Mouse (Mus musculus) B cell, adult 2 months (primary cell): Measurements from ENCODE around the gene Rem1.
"Not testable (repeated sequence)": the region's sequence is repeated elsewhere in the genome, so short reads cannot be mapped to it uniquely, and the experiment has no call there.

Experiments used
- DNase-seq, 2 experiments: peaks; one replicate each; pipeline ENCODE4 v3.0.0; 2022

Rem1 gene

DNA sequence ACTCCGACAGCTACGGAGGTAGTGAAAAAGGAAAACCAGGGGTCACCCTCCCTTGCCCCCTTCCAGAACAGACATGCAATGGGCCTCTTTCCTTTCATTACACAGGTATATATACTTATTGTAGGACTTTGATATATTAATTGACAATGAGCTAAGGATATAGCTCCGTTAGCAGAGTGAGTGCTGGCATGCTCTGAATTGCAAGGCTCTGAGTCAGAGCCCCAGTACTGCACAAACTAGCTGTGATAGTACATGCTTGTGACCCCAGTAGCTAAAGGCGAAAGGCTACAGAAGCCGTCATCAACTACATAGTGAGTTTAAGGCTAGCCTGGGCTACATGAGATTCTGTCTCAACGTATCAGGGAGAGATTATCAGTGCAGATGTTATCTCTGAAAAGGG is 3.2 kb downstream of the Rem1 start:
- no peak for DNase-seq

DNA sequence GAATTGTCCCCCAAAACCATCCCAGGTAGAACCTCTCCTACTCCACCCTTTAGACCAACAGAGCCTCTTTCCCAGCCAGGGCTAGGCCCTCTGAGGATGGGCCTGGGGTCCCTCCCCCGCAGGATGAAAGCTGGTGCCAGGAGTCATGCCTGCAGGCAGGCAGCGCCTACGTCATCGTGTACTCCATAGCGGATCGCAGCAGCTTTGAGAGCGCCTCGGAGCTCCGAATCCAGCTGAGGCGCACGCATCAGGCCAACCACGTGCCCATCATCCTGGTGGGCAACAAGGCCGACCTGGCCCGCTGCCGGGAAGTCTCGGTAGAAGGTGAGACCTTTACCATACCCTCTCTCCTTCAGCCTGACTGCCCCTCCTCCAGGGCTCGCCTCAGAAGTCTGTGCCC is 6.6 kb downstream of the Rem1 start:
- DNase-seq, result no peak

DNA sequence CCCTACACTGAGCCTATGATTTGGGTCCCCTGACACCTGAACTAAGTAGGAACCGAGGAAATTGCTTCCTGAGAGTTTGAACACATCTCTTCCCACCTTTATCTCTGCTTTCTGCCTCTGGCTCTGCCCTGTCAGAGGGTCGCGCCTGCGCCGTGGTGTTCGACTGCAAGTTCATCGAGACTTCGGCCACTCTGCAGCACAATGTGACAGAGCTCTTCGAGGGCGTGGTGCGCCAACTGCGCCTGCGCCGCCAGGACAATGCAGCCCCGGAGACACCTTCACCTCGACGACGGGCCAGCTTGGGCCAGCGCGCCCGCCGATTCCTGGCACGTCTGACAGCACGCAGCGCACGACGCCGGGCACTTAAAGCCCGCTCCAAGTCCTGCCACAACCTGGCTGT is 7.6 kb downstream of the Rem1 start:
- no peak for DNase-seq

DNA sequence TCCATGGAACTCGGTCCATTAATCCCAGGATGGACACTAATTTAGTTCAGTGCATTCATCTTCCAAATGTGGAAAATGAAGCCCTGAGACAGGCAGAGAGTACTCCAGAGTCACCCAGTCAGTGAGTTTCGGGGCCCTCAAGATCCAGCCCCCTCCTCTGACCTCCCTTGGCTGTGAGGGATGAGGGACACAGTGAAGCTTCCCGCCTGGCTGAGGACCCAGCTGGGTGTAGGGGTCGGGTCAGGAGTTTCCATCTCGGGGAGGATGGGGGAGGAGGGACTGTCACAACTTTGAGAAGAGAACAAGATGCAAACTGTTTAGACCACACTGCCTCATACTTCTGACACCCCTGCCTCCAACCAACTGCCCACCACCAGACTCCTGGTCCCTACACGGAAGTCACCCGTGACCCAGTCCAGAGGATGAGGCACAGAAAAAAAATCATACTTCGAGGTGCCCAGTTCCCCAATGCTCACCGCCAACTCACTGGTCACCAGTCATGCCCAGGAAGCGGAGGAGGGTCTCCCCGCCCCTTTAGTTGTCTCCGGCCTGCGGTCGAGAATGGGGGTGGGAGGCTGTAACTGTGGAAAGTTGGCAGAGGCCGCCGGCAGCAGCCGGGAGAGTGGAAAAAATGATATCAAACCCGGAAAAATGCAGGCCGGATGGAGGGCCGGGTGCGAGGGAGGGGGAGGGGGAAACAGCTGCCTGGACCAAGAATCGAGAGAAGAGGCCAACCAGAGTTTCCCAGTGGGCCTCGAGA is 9.7 kb downstream of the Rem1 start:
- no peak for DNase-seq

DNA sequence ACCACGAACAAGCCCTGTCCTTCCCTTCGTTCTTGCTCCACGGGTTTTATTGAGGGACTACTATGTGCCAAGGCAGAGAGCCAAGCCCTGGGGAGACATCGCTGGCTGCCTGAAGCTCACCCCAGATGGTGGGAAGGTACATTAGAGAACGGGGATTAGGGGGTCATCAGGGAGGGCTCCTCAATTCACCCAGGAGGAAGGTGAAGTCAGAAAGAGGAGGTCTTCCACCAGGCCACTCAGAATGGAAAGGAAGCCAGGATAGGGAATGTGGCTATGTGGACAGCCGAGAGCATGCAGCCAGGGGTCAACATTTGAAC is 10.2 kb downstream of the Rem1 start:
- no peak for DNase-seq

DNA sequence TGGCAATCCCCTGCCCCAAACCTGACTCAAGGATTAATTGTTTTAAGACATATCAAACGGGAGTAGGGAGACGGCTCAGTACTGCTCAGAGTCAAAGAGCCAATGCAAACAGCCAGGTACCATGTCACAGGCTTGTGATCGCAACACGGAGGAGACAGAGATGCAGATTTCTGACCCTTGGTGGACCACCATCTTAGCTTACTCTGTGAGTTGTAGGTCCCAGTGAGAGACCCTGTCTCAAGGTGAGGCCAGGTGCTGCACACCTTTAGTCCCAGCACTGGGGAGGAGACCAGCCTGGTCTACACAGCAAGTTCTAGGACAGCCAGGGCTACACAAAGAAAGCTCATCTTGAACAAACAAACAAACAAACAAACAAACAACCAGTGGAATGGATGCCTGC is 10.6 kb downstream of the Rem1 start:
- DNase-seq, result no peak

DNA sequence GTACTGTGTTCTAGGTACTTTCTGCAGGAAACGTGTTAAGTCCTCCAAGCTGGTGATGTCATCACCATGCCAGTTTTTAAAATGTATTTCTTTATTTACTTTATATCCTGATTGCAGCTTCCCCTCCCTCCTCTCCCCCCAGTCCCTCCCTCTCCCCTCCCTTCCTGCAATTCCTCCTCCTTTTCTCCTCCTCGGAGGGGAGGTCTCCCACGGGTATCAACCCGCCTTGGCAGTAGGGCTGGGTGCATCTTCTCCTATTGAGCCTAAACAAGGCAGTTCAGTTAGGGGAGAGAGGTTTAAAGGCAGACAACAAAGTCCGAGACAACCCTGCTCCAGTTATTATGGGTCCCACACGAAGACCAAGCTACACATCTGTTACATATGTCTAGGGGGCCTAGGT is 12.1 kb downstream of the Rem1 start:
- DNase-seq, result no peak

DNA sequence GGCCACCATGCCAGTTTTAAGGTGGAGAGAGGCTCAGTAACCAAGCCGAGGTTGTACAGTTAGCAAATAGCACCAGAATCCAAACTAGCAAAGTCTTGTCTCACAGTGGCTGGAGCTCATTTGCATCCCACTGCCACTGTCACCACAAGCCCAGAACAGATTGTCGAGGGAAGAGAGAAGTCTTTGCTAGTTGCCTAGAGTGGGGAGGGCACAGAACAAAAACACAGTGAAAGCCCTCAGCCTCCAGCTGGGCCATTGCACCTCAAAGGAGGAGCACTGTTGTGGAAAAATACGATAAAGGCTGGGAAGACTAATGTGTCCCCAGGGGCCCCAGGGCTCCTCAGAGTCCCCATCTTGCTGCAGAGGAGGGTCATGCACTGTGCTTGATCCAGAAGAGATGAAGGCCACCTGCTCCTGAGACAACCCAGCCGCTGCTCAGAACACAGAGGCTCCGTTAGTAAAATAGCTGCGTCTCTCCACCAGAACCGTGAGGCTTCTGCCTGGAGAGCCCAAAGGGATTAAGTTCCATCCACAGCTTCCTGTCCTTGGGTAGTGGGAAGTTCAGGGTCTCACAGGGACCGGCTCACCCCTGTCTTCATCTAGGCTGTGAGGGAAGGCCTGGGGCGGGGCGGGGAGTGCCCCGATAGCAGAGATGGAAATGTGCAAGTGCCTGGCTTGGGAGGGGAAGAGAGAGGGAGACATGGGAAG is 12.8 kb downstream of the Rem1 start:
- no peak for DNase-seq

DNA sequence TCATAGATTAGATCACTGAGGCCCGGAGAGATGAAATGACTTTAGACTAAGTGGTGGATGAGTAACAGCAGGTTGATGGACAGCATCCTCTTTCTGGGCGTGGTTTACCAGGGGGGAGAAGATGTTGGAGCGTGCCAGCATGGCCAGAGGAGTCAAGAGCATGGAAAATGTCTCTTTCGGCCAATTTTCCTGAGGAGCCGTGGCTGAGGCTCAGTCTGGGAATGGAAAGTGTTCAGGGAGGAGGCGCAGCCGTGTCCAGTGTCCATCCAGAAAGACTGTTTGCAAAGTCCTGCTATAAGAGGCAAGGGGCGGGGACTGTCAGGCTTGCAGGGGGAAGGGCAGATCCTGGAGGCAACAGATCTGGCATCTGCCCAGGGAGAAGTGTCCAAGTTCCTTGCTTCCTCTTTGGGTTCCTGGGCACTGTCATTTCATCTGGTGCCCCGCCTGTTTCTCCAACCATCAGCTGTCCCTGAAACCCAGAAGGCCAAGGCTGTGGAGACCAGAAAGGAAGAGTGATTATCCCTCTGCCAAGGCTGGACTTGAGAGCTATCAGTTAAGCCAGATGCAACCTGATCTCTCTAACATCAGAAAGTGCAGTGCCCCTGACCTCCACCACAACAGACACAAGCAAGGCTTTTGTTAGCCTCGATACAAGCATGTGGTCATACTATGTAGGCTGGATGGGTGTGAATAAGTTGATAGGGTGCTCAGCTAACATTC is 26.3 kb downstream of the Rem1 start:
- DNase-seq, result no peak

DNA sequence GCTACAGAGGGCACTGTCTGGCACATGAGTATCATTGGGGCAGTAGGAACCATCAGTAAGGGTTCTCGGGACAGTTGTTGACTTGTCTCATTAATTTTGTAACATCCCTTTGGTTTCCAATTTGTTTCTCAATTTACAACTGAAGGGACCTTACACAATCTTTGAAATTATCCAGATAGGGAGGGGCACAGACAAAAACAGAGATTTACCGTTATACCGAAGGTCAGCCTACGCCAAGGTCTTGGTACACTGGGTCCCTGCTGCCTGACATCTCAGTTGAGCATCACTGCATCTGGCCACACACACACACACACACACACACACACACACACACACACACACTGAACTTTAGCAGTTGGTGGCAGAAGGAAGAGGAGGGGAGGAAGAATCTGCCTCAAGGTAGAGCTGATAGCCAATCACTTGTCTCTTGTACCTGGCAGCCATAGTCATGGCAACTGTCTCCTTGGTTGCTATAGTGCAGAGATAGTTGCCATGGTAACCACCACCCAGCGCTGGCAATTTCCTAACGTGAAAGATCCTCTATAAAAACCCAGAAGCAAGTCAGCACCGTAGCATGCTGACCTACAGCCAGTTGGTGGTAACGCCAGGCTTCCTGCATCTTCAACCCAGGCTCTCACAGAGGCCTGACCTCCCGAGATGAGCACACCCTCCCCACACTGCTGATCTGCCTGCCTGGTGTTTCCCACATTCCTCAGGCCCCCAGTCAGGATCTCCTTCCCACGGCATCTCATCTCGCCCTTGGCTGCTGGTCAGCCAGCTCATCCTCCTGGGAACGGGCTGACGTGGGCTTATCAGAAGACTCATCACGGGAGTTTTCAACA is 27.3 kb downstream of the Rem1 start:
- no peak for DNase-seq

DNA sequence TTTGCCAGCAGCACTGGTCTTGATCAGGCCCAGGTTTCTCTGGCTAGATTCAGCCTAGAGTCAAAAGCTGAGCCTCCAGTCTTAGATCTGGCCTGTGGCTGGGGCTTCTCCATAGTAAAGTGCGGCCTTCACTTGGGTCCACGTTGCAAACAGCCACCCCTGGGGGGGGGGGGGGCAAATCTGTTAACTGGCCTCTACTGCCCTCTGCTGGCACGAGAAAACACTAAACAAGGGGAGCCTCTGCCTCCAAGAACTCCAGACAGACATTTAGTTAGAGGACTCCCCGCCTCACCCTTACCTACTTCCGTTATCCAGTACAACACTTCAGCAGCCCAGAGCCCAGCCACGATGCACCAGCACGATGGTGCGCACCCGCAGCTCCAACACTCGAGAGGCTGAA is 30.6 kb downstream of the Rem1 start:
- DNase-seq, result peak; percentile 13 to 26

DNA sequence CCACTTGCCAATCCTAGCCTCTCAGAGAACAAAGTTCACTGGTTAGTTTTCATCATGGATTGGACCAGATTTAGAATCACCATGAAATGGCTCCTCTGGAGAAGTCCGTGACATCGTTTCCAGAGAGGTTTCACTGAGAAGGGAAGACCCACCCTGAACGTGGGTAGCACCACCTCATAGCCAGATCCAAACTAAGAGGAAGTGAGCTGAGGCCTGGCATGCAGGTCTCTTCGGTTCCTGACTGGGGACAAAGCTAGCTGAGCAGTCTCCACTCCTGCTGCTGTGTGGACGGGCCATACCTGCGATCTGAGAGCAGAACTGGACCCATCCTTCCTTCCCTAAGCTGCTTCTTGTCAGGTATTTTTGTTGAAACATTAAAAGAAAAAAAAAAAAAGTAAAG is 34.4 kb downstream of the Rem1 start:
- DNase-seq, result no peak

DNA sequence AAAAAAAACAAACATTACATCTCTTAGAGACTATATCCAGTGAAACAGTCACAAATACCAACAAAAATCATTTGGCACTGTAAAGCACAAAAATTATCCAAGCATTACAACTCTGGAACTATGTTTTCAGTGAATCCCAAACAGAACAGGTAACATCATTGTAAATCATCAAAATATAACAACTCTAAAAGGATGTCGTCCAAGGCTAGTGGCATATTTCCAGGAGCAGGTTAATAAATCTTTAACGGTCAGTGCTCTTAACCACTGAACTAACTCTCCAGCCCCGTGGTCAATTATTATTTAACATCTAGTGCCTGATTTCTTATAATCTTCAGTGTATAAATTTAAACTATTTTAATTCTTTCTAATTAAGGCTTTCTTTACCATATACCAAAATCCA is 39.4 kb downstream of the Rem1 start:
- not testable (repeated sequence) for DNase-seq

DNA sequence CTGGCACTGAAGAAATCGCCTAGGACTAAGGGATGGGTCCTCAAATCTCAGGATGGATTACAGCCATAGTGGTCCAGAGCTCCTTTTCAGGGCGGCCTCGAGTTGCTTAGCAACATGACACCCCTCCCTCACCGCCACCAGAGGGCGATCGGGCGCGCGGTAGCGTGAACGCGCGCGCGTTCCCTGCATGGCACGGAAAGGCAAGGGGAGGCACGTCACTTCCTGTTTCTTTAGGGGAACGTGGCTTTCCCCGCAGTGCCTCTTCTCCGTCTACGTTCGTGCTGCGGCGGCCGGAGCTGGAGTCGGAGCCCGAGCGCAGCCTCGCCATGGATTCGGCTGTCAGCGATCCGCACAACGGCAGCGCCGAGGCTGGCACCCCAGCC is 42.5 kb downstream of the Rem1 start, which contains the start of gene H13:
TSS of gene H13 (plus strand) at position 206 of the 383 bp plus-strand sequence.
- peak; percentile 96 for DNase-seq

DNA sequence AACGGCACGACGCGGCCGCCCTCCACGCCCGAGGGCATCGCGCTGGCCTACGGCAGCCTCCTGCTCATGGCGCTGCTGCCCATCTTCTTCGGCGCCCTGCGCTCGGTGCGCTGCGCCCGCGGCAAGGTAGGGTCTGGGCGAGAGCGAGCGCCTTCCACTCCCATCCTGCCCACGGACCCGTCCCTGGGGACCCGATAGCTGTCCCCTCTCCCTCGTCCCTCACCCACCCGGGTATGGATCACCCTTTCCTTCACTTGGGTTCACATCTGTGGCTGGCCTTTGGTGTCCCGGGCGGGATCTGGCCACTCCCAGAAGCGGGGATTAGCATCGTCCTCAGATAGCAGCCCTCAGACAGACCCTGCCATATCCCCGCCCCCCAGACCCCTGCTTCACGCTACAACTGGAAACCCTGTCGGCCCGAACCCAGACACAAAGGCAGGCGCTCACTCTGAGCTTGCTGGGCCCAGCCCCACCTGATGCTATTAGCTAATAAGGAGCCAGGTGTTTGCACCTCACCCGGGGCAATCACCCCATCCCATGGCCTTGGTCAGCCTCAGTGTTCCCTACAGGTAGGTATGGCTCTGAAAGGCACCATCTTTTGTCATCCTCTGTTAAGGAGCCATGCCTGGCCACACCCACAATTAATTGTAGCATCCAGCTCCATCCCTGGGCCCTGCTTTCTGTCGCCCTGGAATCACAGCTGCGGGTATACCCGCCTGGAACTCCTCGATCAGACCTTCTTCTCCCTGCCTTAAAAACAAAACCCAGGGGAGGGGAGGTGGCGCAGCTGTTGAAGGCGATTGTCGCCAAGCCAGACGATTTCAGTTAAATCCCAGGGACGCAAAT is 43.1 kb downstream of the Rem1 start:
- DNase-seq, result no peak

DNA sequence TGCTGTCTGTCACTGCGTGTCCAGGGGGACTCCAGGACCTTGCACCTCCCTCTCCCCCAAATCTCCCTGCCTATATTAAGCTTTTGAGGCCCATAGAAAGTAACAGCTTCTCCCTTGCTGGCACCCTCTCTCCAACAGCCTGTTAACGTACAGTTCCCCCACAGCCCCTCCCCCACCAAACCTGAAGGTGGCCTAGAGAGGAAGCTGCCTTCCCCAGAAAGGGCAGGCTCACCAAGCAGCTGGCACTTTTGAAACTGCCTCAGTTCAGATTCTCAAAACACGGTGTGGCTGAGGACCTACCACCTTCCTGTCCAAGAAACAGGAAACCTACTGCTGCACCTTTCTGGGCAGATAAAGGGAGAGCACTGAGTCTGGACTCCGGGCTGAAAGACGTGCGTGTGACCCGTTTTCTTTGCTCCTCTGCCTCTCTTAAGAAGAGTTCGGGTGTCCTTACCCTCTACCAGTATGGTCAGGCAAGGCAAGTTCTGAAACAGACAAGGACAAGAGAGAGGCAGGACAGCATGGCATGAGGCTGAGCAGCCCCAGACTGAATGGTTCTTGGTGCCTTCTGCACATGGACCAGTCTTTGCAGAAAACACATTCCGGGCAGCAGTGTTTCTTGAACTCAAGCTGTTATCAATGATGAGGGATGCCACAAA is 44.4 kb downstream of the Rem1 start:
- peak; percentile 68 to 70 for DNase-seq

DNA sequence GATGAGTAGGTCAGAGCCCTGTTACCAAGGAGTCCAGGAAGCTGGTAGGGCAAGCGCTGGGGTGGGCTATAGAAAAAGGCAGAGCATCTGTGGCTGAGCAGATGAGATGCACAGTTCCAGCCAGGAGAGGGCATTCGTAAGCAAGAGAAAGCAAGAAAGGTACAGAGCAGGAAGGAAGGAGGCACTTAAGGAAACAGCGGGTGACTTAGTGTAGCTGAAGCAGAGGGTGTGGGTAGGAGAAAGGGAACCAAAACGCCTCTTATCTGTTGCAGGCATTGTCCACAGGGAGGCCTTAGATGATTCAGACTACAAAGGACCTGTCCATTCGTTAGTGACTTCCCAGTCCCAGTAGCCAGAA is 44.9 kb downstream of the Rem1 start:
- peak; percentile 57 to 62 for DNase-seq

DNA sequence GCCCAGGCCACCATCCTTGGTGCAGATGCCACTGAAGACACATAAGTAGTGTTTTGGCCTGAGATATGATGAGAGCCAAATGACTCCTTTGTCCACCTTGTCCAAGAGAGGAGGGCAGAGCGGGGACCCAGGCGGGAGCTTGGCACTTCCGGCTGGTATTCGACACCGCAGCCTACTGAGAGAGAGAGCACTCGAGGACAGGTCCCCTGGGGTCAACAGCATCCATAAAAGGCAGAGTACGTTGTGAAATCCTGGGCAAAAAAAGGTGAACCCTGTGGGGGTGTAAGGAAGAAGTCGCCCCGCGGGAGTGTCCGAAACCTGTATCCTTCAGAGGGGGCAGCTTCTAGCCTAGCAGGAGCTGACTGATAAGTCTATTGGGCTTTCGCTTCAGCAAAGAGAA is 45.4 kb downstream of the Rem1 start:
- DNase-seq, result no peak

DNA sequence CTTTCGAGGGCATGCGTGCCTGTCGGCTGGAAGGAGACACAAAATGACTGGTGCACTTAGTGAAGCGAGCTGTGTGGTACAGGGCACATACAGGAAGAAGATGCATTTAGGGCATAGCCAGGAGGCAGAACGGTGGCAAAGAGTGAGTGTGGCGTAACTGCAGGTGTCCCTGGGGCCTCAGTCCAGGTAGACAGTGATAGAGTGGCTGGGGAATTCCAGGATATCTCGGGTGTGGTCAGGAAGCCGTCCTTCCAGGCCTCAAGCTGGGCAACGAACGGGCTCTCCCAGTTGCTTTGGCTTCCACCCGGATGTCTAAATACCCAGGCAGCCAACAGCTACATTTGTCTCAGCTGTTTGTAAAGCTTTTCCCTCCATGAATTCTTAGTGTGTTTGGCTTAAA is 47.4 kb downstream of the Rem1 start:
- DNase-seq, result no peak

DNA sequence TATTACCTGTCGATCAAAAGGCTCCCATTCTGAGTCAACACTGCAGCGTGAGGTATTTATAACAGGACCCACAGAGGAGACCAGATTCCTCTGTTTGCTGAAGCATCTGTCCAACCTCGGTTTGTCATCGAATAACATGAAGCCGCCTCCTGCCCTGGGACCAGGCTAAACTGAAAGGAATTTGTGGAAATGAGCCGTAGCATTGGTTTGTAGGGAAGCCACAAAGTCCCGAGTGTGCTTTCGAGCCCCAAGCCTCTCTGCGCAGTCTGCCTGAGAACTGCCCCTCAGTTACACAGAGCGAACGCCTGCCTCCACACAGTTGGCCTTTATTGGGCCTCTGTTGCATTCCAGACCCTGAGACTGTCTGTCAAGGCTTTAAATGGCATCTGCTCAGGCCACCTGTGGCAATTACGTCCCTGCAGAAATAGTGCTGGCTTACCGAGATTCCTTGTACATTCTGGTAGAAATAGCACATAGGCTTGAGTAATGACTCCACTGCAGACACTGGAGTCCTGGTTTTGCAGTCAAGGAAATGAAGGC is 48.6 kb downstream of the Rem1 start:
- no peak for DNase-seq

DNA sequence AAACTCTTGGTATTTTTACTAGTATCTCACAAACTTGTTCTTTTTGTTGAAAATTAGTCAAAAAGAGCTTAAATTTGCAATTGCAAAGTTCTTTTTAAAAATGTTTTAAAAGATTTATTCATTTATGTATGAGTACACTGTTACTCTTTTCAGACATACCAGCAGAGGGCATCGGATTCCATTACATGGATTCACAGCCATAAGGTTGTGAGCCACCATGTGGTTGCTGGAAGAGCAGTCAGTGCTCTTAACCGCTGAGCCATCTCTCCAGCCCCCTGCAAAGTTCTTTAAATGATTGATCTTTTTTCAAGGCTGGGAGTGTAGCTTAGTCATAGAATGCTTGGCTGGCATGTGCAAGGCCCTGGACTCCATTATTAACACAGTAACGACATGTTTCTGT is 51.6 kb downstream of the Rem1 start:
- DNase-seq, result peak; percentile 27 to 29

DNA sequence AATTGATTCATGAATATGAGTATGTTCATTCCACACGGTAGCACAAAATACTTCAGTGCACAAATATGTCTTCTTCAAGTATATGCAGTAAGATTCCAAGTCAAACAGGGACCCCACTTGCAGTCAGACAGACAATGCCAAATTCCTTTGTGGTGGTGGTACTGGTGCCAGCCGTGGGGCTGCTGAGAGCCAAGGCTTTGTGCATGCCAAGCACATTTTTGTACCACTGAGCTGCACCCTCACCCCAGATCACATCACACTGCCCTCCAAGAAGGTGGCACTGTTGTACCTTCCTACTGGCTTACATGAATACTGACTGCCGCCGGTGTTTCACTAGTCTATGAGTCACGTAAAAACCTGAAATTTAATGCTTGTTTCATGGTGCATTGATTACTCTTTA is 52.2 kb downstream of the Rem1 start:
- no peak for DNase-seq
